Mouse (Mus musculus): ENCODE results near the gene Gm7879. TPM values are rescaled to one million over a fixed set of nuclear protein-coding genes. Genes with fewer than 3 reads are reported as not detected.

Gene Gm7879
- polyA plus RNA-seq, 1 experiment from 2014 or later = 0.72 TPM

DNA sequence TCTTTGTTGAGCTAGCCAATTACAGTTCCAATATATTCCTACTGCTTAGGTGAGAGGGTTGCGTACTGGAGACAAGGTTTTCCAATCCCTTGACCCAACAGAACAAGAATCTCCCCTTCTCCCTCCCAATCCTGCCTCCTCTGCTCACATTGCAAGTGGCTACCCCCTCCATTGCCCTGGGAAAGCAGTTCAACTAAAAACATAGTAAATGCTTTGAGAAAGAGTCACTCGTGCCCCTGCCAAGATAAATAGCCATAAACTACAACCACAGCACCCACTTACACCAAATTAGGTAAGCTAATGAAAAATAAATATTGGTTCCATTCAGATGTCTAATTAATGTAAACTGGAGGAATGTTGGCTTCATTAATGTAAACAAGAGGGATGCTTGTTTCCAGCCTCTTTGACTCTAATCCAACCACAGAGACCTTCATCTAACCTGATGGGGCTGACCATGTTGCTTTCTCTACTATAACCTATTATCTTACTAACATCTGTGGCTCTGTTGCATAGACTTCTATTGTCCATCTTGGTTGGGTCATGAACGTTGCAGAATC is 47.0 kb downstream of the Gm7879 start:
- Histone ChIP-seq H3K9me3 (replicated peaks) (no peaks in the 10 kb centered on the region), H3K27ac (replicated peaks) (no peak overlapping the region), H3K9ac (replicated peaks) (no peak overlapping the region), H3K27me3 (replicated peaks) (no peaks in the 10 kb centered on the region), H3K4me1 (no peaks in the 10 kb centered on the region), H3K4me2 (no peak overlapping the region), H3K36me3 (no peaks in the 10 kb centered on the region), H3K4me3 (replicated peaks) (no peak overlapping the region)
- WGBS = 85% methylated on average over 3 of the region's 3 CpGs
- no peak for ATAC-seq (ENCODE audit: low FRiP score)

DNA sequence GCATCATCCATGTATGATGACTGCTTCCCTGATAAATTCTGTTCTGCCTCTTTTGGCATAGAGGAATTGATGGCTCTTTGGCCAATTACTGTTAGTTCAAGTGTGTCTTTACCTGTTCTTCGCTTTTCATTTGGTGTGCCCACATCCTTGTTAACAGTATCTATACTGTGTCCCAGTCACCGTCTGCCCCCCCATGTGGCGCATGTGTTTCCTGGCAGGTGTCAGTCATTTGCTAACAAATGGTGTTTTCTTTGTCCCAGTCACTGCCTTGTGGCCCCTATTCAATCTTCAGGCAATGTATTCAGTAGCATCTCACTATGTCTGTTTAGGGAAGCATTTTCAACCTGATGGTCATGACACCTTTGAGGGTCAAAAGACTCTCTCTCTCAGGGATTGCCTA is 48.1 kb downstream of the Gm7879 start:
- Histone ChIP-seq H3K36me3 (no peaks in the 10 kb centered on the region), H3K9me3 (replicated peaks) (no peaks in the 10 kb centered on the region), H3K27me3 (replicated peaks) (no peaks in the 10 kb centered on the region), H3K4me3 (replicated peaks) (no peak overlapping the region), H3K4me1 (no peaks in the 10 kb centered on the region), H3K9ac (replicated peaks) (no peak overlapping the region), H3K27ac (replicated peaks) (no peak overlapping the region), H3K4me2 (no peak overlapping the region)
- ATAC-seq (ENCODE audit: low FRiP score) = no peak
- WGBS = 95% methylated on average over 3 of the region's 3 CpGs

Other genes with a start within 250 kb of the Gm7879 start
- 0.55 and 4.5 TPM in 2 replicates for gene Bst1, start 94.3 kb upstream of the Gm7879 start, polyA plus RNA-seq (2015; fragmentation: Nextera tagmentation; extraction: Ambion mirVana)
- 73.5 and 74.1 TPM in 2 replicates for gene Fbxl5, start 91.5 kb upstream of the Gm7879 start, polyA plus RNA-seq (2015; fragmentation: Nextera tagmentation; extraction: Ambion mirVana)
- 3.1 and 4.0 TPM in 2 replicates for gene Cd38, start 44.6 kb upstream of the Gm7879 start, polyA plus RNA-seq (2015; fragmentation: Nextera tagmentation; extraction: Ambion mirVana)
- gene Fgfbp1, start 68.6 kb downstream of the Gm7879 start, polyA plus RNA-seq (2015; fragmentation: Nextera tagmentation; extraction: Ambion mirVana) = 6.9 and 16.0 TPM in 2 replicates
- 23.2 and 33.8 TPM in 2 replicates for gene Prom1, start 188.9 kb downstream of the Gm7879 start, polyA plus RNA-seq (2015; fragmentation: Nextera tagmentation; extraction: Ambion mirVana)

Data from neural tube, embryonic 15.5 days (tissue).